9 mouse cellular contexts compared by ENCODE assay signal in genomic region chr8:11592296-11592695, GRCm38 (mm10). TPM values are rescaled to one million over a fixed set of nuclear protein-coding genes. Genes with fewer than 3 reads are reported as not detected.
DNase-seq lines count a peak whose midpoint lies in the region; ATAC-seq and TF ChIP-seq lines count a peak whose summit lies in the region.
"Had no signal": no experiment of that assay in that cellular context is flagged by ENCODE, and none has a peak within 500 bp of the region (broad histone marks: within the 10 kb centered on the region; RNA-seq: fewer than 3 reads in every experiment).

No protein-coding gene starts in this region.

- no peaks in the 10 kb centered on the region for H3K36me3 ChIP-seq in heart, embryonic 16.5 days (ENCODE audit: control insufficient read depth, insufficient read depth)
- H3K36me3 ChIP-seq in heart, embryonic 11.5 days (ENCODE audit: control insufficient read depth, insufficient read depth, low read length), result no peaks in the 10 kb centered on the region
- H3K36me3 ChIP-seq in MEL (ENCODE audit: control insufficient read depth in 1 of 2, insufficient read depth in 2 of 2, low read length in 2 of 2), result peaks cover 0 to 4% of the 10 kb centered on the region in 2 experiments; a peak in 2 of 4 replicates
- H3K36me3 ChIP-seq in embryonic facial prominence, embryonic 10.5 days (replicated peaks), result no peaks in the 10 kb centered on the region
- H3K36me3 ChIP-seq in liver, postnatal 0 days (replicated peaks; ENCODE audit: insufficient read depth, low read length), result no peaks in the 10 kb centered on the region
- H3K36me3 ChIP-seq in midbrain, embryonic 16.5 days (ENCODE audit: control insufficient read depth, insufficient read depth, low read length), result no peaks in the 10 kb centered on the region

- no peaks in the 10 kb centered on the region for H3K27me3 ChIP-seq in heart, embryonic 16.5 days (ENCODE audit: control insufficient read depth, insufficient read depth, low read length)
- H3K27me3 ChIP-seq in heart, embryonic 11.5 days (ENCODE audit: control insufficient read depth, insufficient read depth, low read length), result no peaks in the 10 kb centered on the region
- no peaks in the 10 kb centered on the region for H3K27me3 ChIP-seq in MEL (ENCODE audit: control insufficient read depth in 1 of 2, insufficient read depth in 2 of 2, low read length in 2 of 2)
- no peaks in the 10 kb centered on the region for H3K27me3 ChIP-seq in embryonic facial prominence, embryonic 10.5 days (replicated peaks; ENCODE audit: low read depth, poor library complexity, severe bottlenecking)
- no peaks in the 10 kb centered on the region for H3K27me3 ChIP-seq in liver, postnatal 0 days (ENCODE audit: insufficient read depth, low read length)
- H3K27me3 ChIP-seq in cerebellum, adult 2 months (ENCODE audit: control insufficient read depth, insufficient read depth, low read length), result no peaks in the 10 kb centered on the region
- no peaks in the 10 kb centered on the region for H3K27me3 ChIP-seq in midbrain, embryonic 16.5 days (ENCODE audit: control insufficient read depth, insufficient read depth, low read depth, low read length)

- no peaks in the 10 kb centered on the region for H3K79me2 ChIP-seq in MEL (ENCODE audit: control insufficient read depth, insufficient read depth, low read length, poor library complexity)

- no peak overlapping the region for H3K27ac ChIP-seq in heart, embryonic 16.5 days (ENCODE audit: low read length)
- H3K27ac ChIP-seq in heart, embryonic 11.5 days (ENCODE audit: low read depth, low read length), result no peak overlapping the region
- no peak overlapping the region for H3K27ac ChIP-seq in MEL (ENCODE audit: control insufficient read depth, low read depth, low read length)
- H3K27ac ChIP-seq in embryonic facial prominence, embryonic 10.5 days (replicated peaks), result 0 out of 2 replicates have a peak overlapping the region, but pooled peaks have one; percentile 42
- H3K27ac ChIP-seq in liver, postnatal 0 days (ENCODE audit: low read depth), result no peak overlapping the region
- H3K27ac ChIP-seq in cerebellum, adult 2 months (ENCODE audit: insufficient read depth, low read length), result no peak overlapping the region
- H3K27ac ChIP-seq in midbrain, embryonic 16.5 days (ENCODE audit: low read length), result no peak overlapping the region

- no peak for TF ChIP-seq POLR2A in MEL (IDR thresholded peaks at IDR 0.05; ENCODE audit: control insufficient read depth in 1 of 2, insufficient read depth in 1 of 2, low read depth in 1 of 2, low read length in 2 of 2, poor library complexity in 1 of 2)
- TF ChIP-seq POLR2A in cerebellum, adult 2 months (IDR thresholded peaks at IDR 0.05; ENCODE audit: borderline replicate concordance, insufficient read depth, low read length), result no peak

- TF ChIP-seq RAD21 in MEL (IDR thresholded peaks at IDR 0.05; ENCODE audit: low read depth, low read length), result no peak

- H3K4me1 ChIP-seq in heart, embryonic 16.5 days (ENCODE audit: control insufficient read depth, insufficient read depth, low read length), result peaks cover 7% of the 10 kb centered on the region; the same call in 1 of the 2 replicates
- H3K4me1 ChIP-seq in heart, embryonic 11.5 days (ENCODE audit: control insufficient read depth, insufficient read depth, low read length), result peaks cover 7% of the 10 kb centered on the region; the same call in 1 of the 2 replicates
- H3K4me1 ChIP-seq in MEL (ENCODE audit: control insufficient read depth in 1 of 2, insufficient read depth in 2 of 2, low read length in 2 of 2), result peaks cover 1 to 11% of the 10 kb centered on the region in 2 experiments; a peak in 2 of 4 replicates
- peaks cover 8% of the 10 kb centered on the region for H3K4me1 ChIP-seq in embryonic facial prominence, embryonic 10.5 days
- 0 out of 2 replicates have a peak, but pooled peaks cover 3% of the 10 kb centered on the region for H3K4me1 ChIP-seq in liver, postnatal 0 days (ENCODE audit: insufficient read depth)
- no peaks in the 10 kb centered on the region for H3K4me1 ChIP-seq in cerebellum, adult 2 months (ENCODE audit: control insufficient read depth, insufficient read depth, low read length)
- no peaks in the 10 kb centered on the region for H3K4me1 ChIP-seq in midbrain, embryonic 16.5 days (ENCODE audit: control insufficient read depth, insufficient read depth, low read length)

- TF ChIP-seq EP300 in MEL (IDR thresholded peaks at IDR 0.05; ENCODE audit: low read depth in 1 of 2, low read length in 2 of 2), result no peak
- no peak for TF ChIP-seq EP300 in liver, postnatal 0 days (IDR thresholded peaks at IDR 0.05; ENCODE audit: low read depth)

- no peak overlapping the region for H3K4me3 ChIP-seq in heart, embryonic 16.5 days (ENCODE audit: low read length)
- H3K4me3 ChIP-seq in heart, embryonic 11.5 days (ENCODE audit: low read depth, low read length), result no peak overlapping the region
- peak overlapping the region; percentile 13 to 50; a peak in 3 of 4 replicates for H3K4me3 ChIP-seq in MEL (ENCODE audit: control insufficient read depth in 1 of 2, insufficient read depth in 1 of 2, low read depth in 2 of 2, low read length in 2 of 2)
- H3K4me3 ChIP-seq in embryonic facial prominence, embryonic 10.5 days, result no peak overlapping the region
- H3K4me3 ChIP-seq in liver, postnatal 0 days (ENCODE audit: low read depth, low read length), result no peak overlapping the region
- no peak overlapping the region for H3K4me3 ChIP-seq in cerebellum, adult 2 months (replicated peaks; ENCODE audit: insufficient read depth, low read depth, low read length)
- no peak overlapping the region for H3K4me3 ChIP-seq in midbrain, embryonic 16.5 days (ENCODE audit: low read depth, low read length)

- 0 out of 2 replicates have a peak overlapping the region, but pooled peaks have one; percentile 9 for H3K9ac ChIP-seq in heart, embryonic 16.5 days (ENCODE audit: low read length)
- no peak overlapping the region for H3K9ac ChIP-seq in heart, embryonic 11.5 days (ENCODE audit: low read depth, low read length)
- peak overlapping the region; percentile 29 for H3K9ac ChIP-seq in MEL (ENCODE audit: control insufficient read depth, low read depth, low read length, poor library complexity, severe bottlenecking)
- H3K9ac ChIP-seq in liver, postnatal 0 days (replicated peaks), result no peak overlapping the region
- H3K9ac ChIP-seq in midbrain, embryonic 16.5 days (ENCODE audit: low read depth, low read length), result no peak overlapping the region

- ATAC-seq in heart, embryonic 16.5 days (replicated peaks; ENCODE audit: extremely low read depth, insufficient read depth, low FRiP score), result 0 out of 2 replicates have a peak, but pooled peaks have one; percentile 25
- no peak for ATAC-seq in heart, embryonic 11.5 days (replicated peaks; ENCODE audit: insufficient number of reproducible peaks, low FRiP score, low TSS enrichment)
- ATAC-seq in liver, postnatal 0 days, result no peak
- ATAC-seq in midbrain, embryonic 16.5 days, result no peak

- peak; percentile 79 for DNase-seq in MEL (ENCODE audit: low read depth, low spot score)
- DNase-seq in embryonic facial prominence, embryonic 10.5 days (ENCODE audit: low spot score), result no peak
- DNase-seq in liver, postnatal 0 days, result peak; percentile 34
- no peak for DNase-seq in right cerebral cortex, postnatal 36 days (ENCODE audit: low spot score in 2 of 2)
- no peak for DNase-seq in cerebellum, adult 2 months
- DNase-seq: heart, postnatal 10 days had no signal

- no peak overlapping the region for H3K4me2 ChIP-seq in heart, embryonic 16.5 days (ENCODE audit: low read depth, low read length)
- H3K4me2 ChIP-seq in heart, embryonic 11.5 days, result no peak overlapping the region
- H3K4me2 ChIP-seq in liver, postnatal 0 days (ENCODE audit: low read depth, low read length), result peak overlapping the region; percentile 40; the same call in 1 of the 2 replicates
- H3K4me2 ChIP-seq in midbrain, embryonic 16.5 days (ENCODE audit: low read length), result no peak overlapping the region

- no peak for TF ChIP-seq CTCF in MEL (IDR thresholded peaks at IDR 0.05 in 2 of 3, conservative IDR thresholded peaks at IDR 0.05 in 1 of 3; ENCODE audit: control insufficient read depth in 1 of 3, insufficient read depth in 1 of 3, low read depth in 2 of 3, low read length in 3 of 3, poor library complexity in 1 of 3, severe bottlenecking in 1 of 3)
- TF ChIP-seq CTCF in liver, postnatal 0 days (IDR thresholded peaks at IDR 0.05; ENCODE audit: low read depth), result no peak
- TF ChIP-seq CTCF in cerebellum, adult 2 months (IDR thresholded peaks at IDR 0.05; ENCODE audit: borderline replicate concordance, insufficient read depth, low read depth, low read length), result no peak

- WGBS in heart, embryonic 16.5 days, result 25% methylated on average over 13 of the region's 13 CpGs
- 32% methylated on average over 13 of the region's 13 CpGs for WGBS in heart, embryonic 11.5 days (ENCODE audit: insufficient replicate concordance)
- 47% methylated on average over 13 of the region's 13 CpGs for WGBS in embryonic facial prominence, embryonic 10.5 days
- WGBS in liver, postnatal 0 days (ENCODE audit: insufficient replicate concordance), result 25% methylated on average over 13 of the region's 13 CpGs
- 34% methylated on average over 13 of the region's 13 CpGs for WGBS in cerebellum, adult 2 months
- 49% methylated on average over 13 of the region's 13 CpGs for WGBS in midbrain, embryonic 16.5 days

- H3K9me3 ChIP-seq in heart, embryonic 16.5 days (replicated peaks; ENCODE audit: control insufficient read depth, low read length), result no peaks in the 10 kb centered on the region
- no peaks in the 10 kb centered on the region for H3K9me3 ChIP-seq in heart, embryonic 11.5 days (replicated peaks; ENCODE audit: control insufficient read depth, low read length)
- H3K9me3 ChIP-seq in MEL (replicated peaks; ENCODE audit: insufficient read depth, low read length), result no peaks in the 10 kb centered on the region
- 0 out of 2 replicates have a peak, but pooled peaks cover 2% of the 10 kb centered on the region for H3K9me3 ChIP-seq in embryonic facial prominence, embryonic 10.5 days
- H3K9me3 ChIP-seq in liver, postnatal 0 days (ENCODE audit: low read length), result no peaks in the 10 kb centered on the region
- H3K9me3 ChIP-seq in midbrain, embryonic 16.5 days (replicated peaks; ENCODE audit: control insufficient read depth, low read length, poor library complexity, severe bottlenecking), result no peaks in the 10 kb centered on the region

RNA-seq across cellular contexts. Expression of gene Ing1, which starts 36.9 kb away (rescaled TPM):
- polyA plus RNA-seq in heart, embryonic 16.5 days (2015; fragmentation: Nextera tagmentation; extraction: Ambion mirVana), result 26.3 and 29.1 TPM in 2 replicates
- 29.3 and 29.8 TPM in 2 replicates for polyA plus RNA-seq in heart, embryonic 11.5 days (2014; fragmentation: Nextera tagmentation; extraction: Ambion mirVana)
- 35.9 and 36.2 TPM in 2 replicates for total RNA-seq in MEL (2012; rRNA removed)
- 10 to 100 TPM in 1 of 2 experiments, not detected in 1; 91.0 TPM for polyA plus RNA-seq in MEL (2012; ENCODE audit: insufficient read depth in 1 of 2, insufficient read length in 2 of 2, low read depth in 1 of 2, low replicate concordance in 2 of 2, missing spikeins in 1 of 2)
- 31.1 and 32.6 TPM in 2 replicates for polyA plus RNA-seq in embryonic facial prominence, embryonic 10.5 days (2016; fragmentation: Nextera tagmentation; extraction: Ambion mirVana)
- 12.6 and 14.5 TPM in 2 replicates for polyA plus RNA-seq in liver, postnatal 0 days (2015; fragmentation: Nextera tagmentation; extraction: Ambion mirVana)
- polyA plus RNA-seq in cerebellum, adult 2 months (2012; rRNA removed), result 39.2 and 42.2 TPM in 2 replicates
- polyA plus RNA-seq in midbrain, embryonic 16.5 days (2015; fragmentation: Nextera tagmentation; extraction: Ambion mirVana), result 39.3 and 42.4 TPM in 2 replicates

RNA-seq across cellular contexts. Expression of gene Cars2, which starts 41.7 kb away (rescaled TPM):
- polyA plus RNA-seq in heart, embryonic 16.5 days (2015; fragmentation: Nextera tagmentation; extraction: Ambion mirVana), result 33.2 and 36.0 TPM in 2 replicates
- polyA plus RNA-seq in heart, embryonic 11.5 days (2014; fragmentation: Nextera tagmentation; extraction: Ambion mirVana), result 22.9 and 25.7 TPM in 2 replicates
- 60.1 and 62.8 TPM in 2 replicates for total RNA-seq in MEL (2012; rRNA removed)
- polyA plus RNA-seq in MEL (2012; ENCODE audit: insufficient read depth in 1 of 2, insufficient read length in 2 of 2, low read depth in 1 of 2, low replicate concordance in 2 of 2, missing spikeins in 1 of 2), result 10 to 100 TPM in 1 of 2 experiments, not detected in 1; 63.8 TPM
- polyA plus RNA-seq in embryonic facial prominence, embryonic 10.5 days (2016; fragmentation: Nextera tagmentation; extraction: Ambion mirVana), result 17.9 and 18.6 TPM in 2 replicates
- 7.2 and 8.4 TPM in 2 replicates for polyA plus RNA-seq in liver, postnatal 0 days (2015; fragmentation: Nextera tagmentation; extraction: Ambion mirVana)
- polyA plus RNA-seq in cerebellum, adult 2 months (2012; rRNA removed), result 27.4 and 27.6 TPM in 2 replicates
- 21.8 and 22.4 TPM in 2 replicates for polyA plus RNA-seq in midbrain, embryonic 16.5 days (2015; fragmentation: Nextera tagmentation; extraction: Ambion mirVana)

RNA-seq across cellular contexts. Expression of gene Ankrd10, which starts 43.3 kb away (rescaled TPM):
- polyA plus RNA-seq in heart, embryonic 16.5 days (2015; fragmentation: Nextera tagmentation; extraction: Ambion mirVana), result 71.4 and 72.3 TPM in 2 replicates
- polyA plus RNA-seq in heart, embryonic 11.5 days (2014; fragmentation: Nextera tagmentation; extraction: Ambion mirVana), result 60.3 and 63.1 TPM in 2 replicates
- 68.5 and 74.8 TPM in 2 replicates for total RNA-seq in MEL (2012; rRNA removed)
- polyA plus RNA-seq in MEL (2012; ENCODE audit: insufficient read depth in 1 of 2, insufficient read length in 2 of 2, low read depth in 1 of 2, low replicate concordance in 2 of 2, missing spikeins in 1 of 2), result 10 to 100 TPM in 1 of 2 experiments, not detected in 1; 70.4 TPM
- polyA plus RNA-seq in embryonic facial prominence, embryonic 10.5 days (2016; fragmentation: Nextera tagmentation; extraction: Ambion mirVana), result 121 and 133 TPM in 2 replicates
- 12.1 and 13.0 TPM in 2 replicates for polyA plus RNA-seq in liver, postnatal 0 days (2015; fragmentation: Nextera tagmentation; extraction: Ambion mirVana)
- polyA plus RNA-seq in cerebellum, adult 2 months (2012; rRNA removed), result 53.0 and 53.4 TPM in 2 replicates
- 90.9 and 98.1 TPM in 2 replicates for polyA plus RNA-seq in midbrain, embryonic 16.5 days (2015; fragmentation: Nextera tagmentation; extraction: Ambion mirVana)

Comparison
In these comparisons a context has a peak if more than half of its experiments do, and no peak if none do; other contexts are left out.
1. H3K9ac ChIP-seq: peak in heart, embryonic 16.5 days (single experiment) and MEL (single experiment); none in heart, embryonic 11.5 days (single experiment), liver, postnatal 0 days (single experiment) and midbrain, embryonic 16.5 days (single experiment).
2. H3K4me3 ChIP-seq: peak in MEL (2 of 2); none in heart, embryonic 16.5 days (single experiment), heart, embryonic 11.5 days (single experiment), embryonic facial prominence, embryonic 10.5 days (single experiment), liver, postnatal 0 days (single experiment), cerebellum, adult 2 months (single experiment) and midbrain, embryonic 16.5 days (single experiment).
3. DNase-seq: peak in MEL (single experiment) and liver, postnatal 0 days (single experiment); none in embryonic facial prominence, embryonic 10.5 days (single experiment), right cerebral cortex, postnatal 36 days (0 of 2) and cerebellum, adult 2 months (0 of 2).